Mouse (Mus musculus): ENCODE results near the gene Ttc21b. TPM values are rescaled to one million over a fixed set of nuclear protein-coding genes. Genes with fewer than 3 reads are reported as not detected.

Ttc21b gene
- total RNA-seq, 2 experiments from 2014 or later: 3.4 to 8.3 TPM

- DNase-seq (ENCODE audit: low spot score in 2 of 2): no peak
These were observed 79.4 kb downstream of the Ttc21b start for GRCm38 (mm10) chr2:66177017-66177416.

- DNase-seq (ENCODE audit: low spot score in 2 of 2): no peak
These were observed 83.3 kb downstream of the Ttc21b start for GRCm38 (mm10) chr2:66173134-66173533.

GRCm38 (mm10) chr2:66171643-66172042, 84.8 kb downstream of the Ttc21b start:
- DNase-seq (ENCODE audit: low spot score in 2 of 2): no peak

GRCm38 (mm10) chr2:66170721-66171120, 85.7 kb downstream of the Ttc21b start:
- no peak for DNase-seq (ENCODE audit: low spot score in 2 of 2)

- no peak for DNase-seq (ENCODE audit: low spot score in 2 of 2)
These were observed 91.4 kb downstream of the Ttc21b start for GRCm38 (mm10) chr2:66165025-66165424.

GRCm38 (mm10) chr2:66158140-66158915, 98.1 kb downstream of the Ttc21b start:
- no peak for DNase-seq (ENCODE audit: low spot score in 2 of 2)

GRCm38 (mm10) chr2:66151436-66151835, 105.0 kb downstream of the Ttc21b start:
- no peak for DNase-seq (ENCODE audit: low spot score in 2 of 2)

GRCm38 (mm10) chr2:66150531-66150930, 105.9 kb downstream of the Ttc21b start:
- no peak for DNase-seq (ENCODE audit: low spot score in 2 of 2)

GRCm38 (mm10) chr2:66148654-66149230, 107.7 kb downstream of the Ttc21b start:
- no peak for DNase-seq (ENCODE audit: low spot score in 2 of 2)

- no peak for DNase-seq (ENCODE audit: low spot score in 2 of 2)
These were observed 109.9 kb downstream of the Ttc21b start for GRCm38 (mm10) chr2:66146473-66146872.

- DNase-seq (ENCODE audit: low spot score in 2 of 2): no peak
These were observed 111.6 kb downstream of the Ttc21b start for GRCm38 (mm10) chr2:66144770-66145169.

- no peak for DNase-seq (ENCODE audit: low spot score in 2 of 2)
These were observed 113.1 kb downstream of the Ttc21b start for GRCm38 (mm10) chr2:66143284-66143683.

- DNase-seq (ENCODE audit: low spot score in 2 of 2): no peak
These were observed 113.7 kb downstream of the Ttc21b start for GRCm38 (mm10) chr2:66142711-66143110.

- no peak for DNase-seq (ENCODE audit: low spot score in 2 of 2)
These were observed 114.1 kb downstream of the Ttc21b start for GRCm38 (mm10) chr2:66142268-66142667.

- DNase-seq (ENCODE audit: low spot score in 2 of 2): no peak
These were observed 116.2 kb downstream of the Ttc21b start for GRCm38 (mm10) chr2:66140246-66140645.

Other genes starting within 250 kb of the Ttc21b start
- 1 to 10 TPM in 1 of 2 experiments, under 1 TPM in 1; 0.93 to 1.1 TPM for gene Galnt3, start 131.6 kb downstream of the Ttc21b start, total RNA-seq (2021)
- gene Scn1a, start 184.2 kb upstream of the Ttc21b start, total RNA-seq (2021): under 1 TPM; 0.10 TPM

All from adrenal gland, adult 18-20 months (tissue).